Mouse (Mus musculus): ENCODE measurements around the gene Pcgf6.

DNA sequence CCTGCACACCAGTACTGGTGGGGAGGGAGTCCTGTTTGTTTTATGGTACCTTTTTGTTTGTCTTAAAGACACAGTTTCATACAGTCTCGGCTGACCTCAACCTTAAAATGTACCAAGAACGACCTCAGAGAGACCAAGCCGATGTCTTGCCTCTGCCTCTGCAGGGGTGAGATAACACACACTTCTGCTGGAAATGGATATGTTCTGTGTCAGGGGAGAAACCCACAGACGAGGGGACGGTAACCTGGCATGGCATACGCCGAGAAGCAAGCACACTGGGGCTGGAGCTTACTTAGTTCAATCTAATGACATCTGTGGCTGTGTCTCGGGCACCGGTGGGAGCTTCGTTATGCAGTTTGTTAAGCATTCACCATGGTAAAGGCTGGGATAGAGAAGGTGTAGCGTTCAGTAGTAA lies 66.7 kb downstream of the Pcgf6 start:
- TF ChIP-seq CTCF (IDR thresholded peaks at IDR 0.05; ENCODE audit: low read depth, low read length), result no peak
- TF ChIP-seq POLR2A (IDR thresholded peaks at IDR 0.05; ENCODE audit: borderline replicate concordance, low read depth, low read length), result no peak

All from bone marrow macrophage, adult 2 months (primary cell).